Mouse (Mus musculus): ENCODE measurements at regions not wholly inside any gene's neighbourhood (a gene's known extent, or its start where the extent isn't known, plus 50 kb on each side); places are given as distances from the start of the nearest gene placed in this dataset.

DNA sequence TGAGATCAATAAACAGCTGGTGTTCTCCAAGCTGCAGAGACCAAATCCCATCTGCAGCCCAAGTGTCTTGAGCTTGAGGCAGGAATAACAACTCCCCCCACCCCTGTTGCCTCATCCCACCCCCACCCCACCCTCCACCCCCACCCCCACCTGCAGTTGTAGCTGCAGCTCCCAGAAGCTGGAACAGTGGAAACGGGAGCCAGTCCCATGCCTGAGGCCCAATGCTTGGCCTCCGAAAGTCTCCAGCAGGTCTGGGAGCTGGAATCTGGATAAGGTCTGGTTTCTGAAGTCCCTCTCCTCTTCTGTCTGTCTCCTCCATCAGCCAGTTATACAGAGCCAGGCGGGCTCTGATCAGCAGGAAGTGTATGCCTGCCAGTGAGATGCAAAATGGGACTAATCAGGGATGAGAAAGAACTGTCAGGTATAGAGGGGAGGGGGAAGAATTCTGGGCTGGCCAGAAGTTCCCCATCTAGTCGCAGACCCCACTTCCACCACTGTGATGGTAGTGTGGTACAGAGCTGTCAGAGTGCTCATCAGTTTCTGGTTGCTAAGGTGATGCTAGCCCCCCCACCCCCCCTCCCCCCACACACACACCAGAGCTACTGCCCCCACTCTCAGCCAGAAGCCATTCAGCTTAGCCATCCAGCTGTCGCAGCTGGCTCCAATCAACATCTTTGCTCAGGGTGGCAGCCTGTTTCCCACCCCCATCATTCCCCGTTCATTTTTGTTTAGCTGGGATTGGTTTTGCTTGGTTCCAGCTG, 91.5 kb downstream of the Hes1 start:
- TF ChIP-seq POLR2A (IDR thresholded peaks at IDR 0.05; ENCODE audit: insufficient read depth, low read length) (no peak), CTCF (IDR thresholded peaks at IDR 0.05; ENCODE audit: low read depth, low read length) (no peak)
